Mouse (Mus musculus) forebrain, embryonic 13.5 days (tissue): ENCODE data around the gene Mif4gd. TPM values are rescaled to one million over a fixed set of nuclear protein-coding genes. Genes with fewer than 3 reads are reported as not detected.

ENCODE experiments used
- ATAC-seq: fragments of 200-750 bp; cut with Nextera tagmentation; 2 replicates; pipeline ENCODE4 v1.8.0; 2017
- H3K27ac ChIP-seq: fragments of 300-500 bp; sonication (generic); 2 replicates; pipeline ENCODE4 v1.5.1; 2015; ENCODE audit warnings: inconsistent platforms, mild to moderate bottlenecking, moderate library complexity
- H3K27me3 ChIP-seq: fragments of 300-500 bp; sonication (generic); 2 replicates; pipeline ENCODE4 v1.6.1; 2015; ENCODE audit warnings: mild to moderate bottlenecking, inconsistent platforms
- H3K36me3 ChIP-seq: fragments of 300-500 bp; sonication (generic); 2 replicates; pipeline ENCODE4 v1.6.1; 2015; ENCODE audit warnings: mild to moderate bottlenecking, inconsistent platforms; ENCODE audit not compliant: poor library complexity, severe bottlenecking
- H3K4me1 ChIP-seq: fragments of 300-500 bp; sonication (generic); 2 replicates; pipeline ENCODE4 v1.6.1; 2015; ENCODE audit warnings: inconsistent platforms
- H3K4me2 ChIP-seq: fragments of 300-500 bp; sonication (generic); 2 replicates; pipeline ENCODE4 v1.6.1; 2015; ENCODE audit warnings: inconsistent platforms, mild to moderate bottlenecking, moderate library complexity
- H3K4me3 ChIP-seq: fragments of 300-500 bp; sonication (generic); 2 replicates; pipeline ENCODE4 v1.5.1; 2015; ENCODE audit warnings: mild to moderate bottlenecking, inconsistent platforms
- H3K9ac ChIP-seq: fragments of 300-500 bp; sonication (generic); 2 replicates; pipeline ENCODE4 v1.6.1; 2015; ENCODE audit warnings: mild to moderate bottlenecking, inconsistent platforms
- H3K9me3 ChIP-seq: fragments of 300-500 bp; sonication (generic); replicated peaks from 2 replicates; pipeline ENCODE4 v1.6.1; 2016; ENCODE audit warnings: inconsistent platforms
- WGBS: fragments of 180-500 bp; shearing (Covaris S2); methylation state at CpG from one replicate; pipeline ENCODE4 v1.1.7; 2015; 5-methylcytosine and 5-hydroxymethylcytosine counted together
- polyA plus RNA-seq: library from polyadenylated mRNA; unstranded; fragments of >200 nt; fragmentation: Nextera tagmentation; extraction: Ambion mirVana; gene quantifications from 2 replicates; pipeline ENCODE4 v1.2.1, GENCODE M21; 2015

Gene Mif4gd
- polyA plus RNA-seq, 1 experiment from 2014 or later: 12.4 TPM

GRCm38 (mm10) chr11:115642705-115643104 lies 29.9 kb upstream of the Mif4gd start:
- H3K27me3 ChIP-seq: no peaks in the 10 kb centered on the region
- no peak for ATAC-seq
- no peak overlapping the region for H3K27ac ChIP-seq
- no peaks in the 10 kb centered on the region for H3K4me1 ChIP-seq
- H3K4me2 ChIP-seq: no peak overlapping the region
- no peaks in the 10 kb centered on the region for H3K9me3 ChIP-seq
- H3K4me3 ChIP-seq: no peak overlapping the region
- H3K9ac ChIP-seq: no peak overlapping the region
- H3K36me3 ChIP-seq: peaks cover 43% of the 10 kb centered on the region
- 100% methylated on average over 2 of the region's 2 CpGs for WGBS

GRCm38 (mm10) chr11:115641664-115642036 lies 28.9 kb upstream of the Mif4gd start:
- Histone ChIP-seq H3K27me3 (no peaks in the 10 kb centered on the region), H3K9ac (no peak overlapping the region), H3K4me2 (no peak overlapping the region), H3K4me1 (no peaks in the 10 kb centered on the region), H3K36me3 (peaks cover 38% of the 10 kb centered on the region), H3K27ac (no peak overlapping the region), H3K4me3 (no peak overlapping the region), H3K9me3 (no peaks in the 10 kb centered on the region)
- WGBS: 90% methylated on average over 4 of the region's 4 CpGs
- ATAC-seq: no peak

DNA sequence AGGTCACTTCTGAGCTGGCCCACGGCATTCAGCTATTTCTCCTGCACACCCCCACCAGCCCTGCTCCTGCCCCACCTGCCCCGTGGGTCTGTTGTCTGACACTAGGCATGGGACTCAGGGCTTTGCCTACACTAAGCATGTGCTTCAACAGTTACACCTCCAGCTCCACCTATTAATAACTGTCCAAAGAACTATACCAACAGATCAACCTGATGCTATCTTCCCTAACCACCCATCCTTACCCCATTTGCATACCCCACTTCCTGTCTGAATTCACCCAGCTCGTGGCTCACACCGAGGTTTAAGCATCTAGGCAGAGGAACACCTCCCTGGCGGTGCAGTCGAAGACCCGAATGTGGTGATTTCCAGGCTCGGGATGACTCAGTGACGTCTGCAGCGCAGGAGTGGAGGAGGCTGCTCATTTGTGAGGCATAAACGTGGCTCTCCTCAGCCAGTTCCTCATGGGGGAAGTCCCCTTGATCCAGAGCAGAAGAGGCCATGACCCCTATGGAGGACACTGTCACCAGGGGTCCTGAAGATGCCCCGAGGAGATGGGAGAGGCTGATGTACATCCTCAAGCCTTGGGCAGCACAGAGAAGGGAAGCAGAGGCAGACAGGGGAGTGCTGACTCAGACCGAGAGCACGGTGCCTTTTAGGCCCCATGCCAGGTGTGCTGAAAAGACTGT lies 28.4 kb upstream of the Mif4gd start:
- Histone ChIP-seq H3K27me3 (no peaks in the 10 kb centered on the region), H3K36me3 (peaks cover 33% of the 10 kb centered on the region), H3K9ac (no peak overlapping the region), H3K4me3 (no peak overlapping the region), H3K27ac (no peak overlapping the region), H3K9me3 (no peaks in the 10 kb centered on the region), H3K4me2 (no peak overlapping the region), H3K4me1 (no peaks in the 10 kb centered on the region)
- WGBS: 57% methylated on average over 14 of the region's 14 CpGs
- ATAC-seq: no peak

DNA sequence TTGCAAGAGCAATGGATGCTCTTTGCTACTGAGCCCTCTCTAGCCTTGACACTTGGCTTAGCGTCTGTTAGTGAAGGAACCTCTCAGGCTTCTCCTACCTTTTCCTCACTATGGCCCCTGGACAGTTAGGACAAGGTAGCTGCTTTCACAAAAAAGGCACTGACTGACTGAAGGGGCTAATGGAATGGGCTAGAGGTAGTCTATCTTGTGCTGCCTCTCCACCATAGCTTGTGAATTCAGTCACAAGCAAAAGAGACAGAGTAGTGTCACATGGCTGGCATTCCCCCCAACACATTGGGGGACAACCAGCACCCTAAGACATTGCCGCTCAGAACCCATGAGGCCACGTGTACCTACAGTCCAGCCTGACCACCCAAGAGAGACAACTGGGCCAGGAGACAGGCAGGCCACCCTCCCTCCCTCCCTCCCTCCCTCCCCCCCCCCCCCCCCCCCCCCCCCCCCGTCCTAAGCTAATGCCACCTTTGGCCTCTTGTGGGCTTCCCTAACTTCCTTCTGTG lies 27.6 kb upstream of the Mif4gd start:
- H3K9me3 ChIP-seq: no peaks in the 10 kb centered on the region
- no peak for ATAC-seq
- 78% methylated on average over 3 of the region's 4 CpGs for whole genome bisulfite sequencing
- no peak overlapping the region for H3K4me3 ChIP-seq
- H3K9ac ChIP-seq: no peak overlapping the region
- no peaks in the 10 kb centered on the region for H3K4me1 ChIP-seq
- peaks cover 27% of the 10 kb centered on the region for H3K36me3 ChIP-seq
- H3K4me2 ChIP-seq: no peak overlapping the region
- no peak overlapping the region for H3K27ac ChIP-seq
- no peaks in the 10 kb centered on the region for H3K27me3 ChIP-seq

DNA sequence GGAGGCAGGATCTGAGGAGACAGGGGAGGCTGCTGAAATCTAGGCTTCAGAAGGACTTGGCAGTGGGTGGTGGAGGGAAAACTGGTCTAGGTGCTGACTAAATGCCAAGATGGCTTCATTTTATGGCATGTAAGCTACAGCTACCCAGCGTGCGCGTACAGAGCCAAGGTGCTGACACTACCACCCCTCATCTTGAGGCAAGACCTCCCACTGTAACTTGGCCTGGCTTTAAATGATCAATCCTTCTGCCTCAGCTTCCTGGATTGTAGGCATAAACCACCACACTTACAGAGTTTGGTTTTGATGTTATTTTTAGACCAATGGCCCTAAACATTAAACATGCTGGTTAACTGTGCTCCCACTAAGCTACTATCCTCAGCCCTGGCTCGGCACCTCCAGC lies 26.8 kb upstream of the Mif4gd start:
- Histone ChIP-seq H3K9me3 (no peaks in the 10 kb centered on the region), H3K27ac (no peak overlapping the region), H3K4me2 (no peak overlapping the region), H3K4me1 (no peaks in the 10 kb centered on the region), H3K9ac (no peak overlapping the region), H3K27me3 (no peaks in the 10 kb centered on the region), H3K4me3 (no peak overlapping the region), H3K36me3 (peaks cover 21% of the 10 kb centered on the region)
- no peak for ATAC-seq
- WGBS: 92% methylated on average over 4 of the region's 4 CpGs

DNA sequence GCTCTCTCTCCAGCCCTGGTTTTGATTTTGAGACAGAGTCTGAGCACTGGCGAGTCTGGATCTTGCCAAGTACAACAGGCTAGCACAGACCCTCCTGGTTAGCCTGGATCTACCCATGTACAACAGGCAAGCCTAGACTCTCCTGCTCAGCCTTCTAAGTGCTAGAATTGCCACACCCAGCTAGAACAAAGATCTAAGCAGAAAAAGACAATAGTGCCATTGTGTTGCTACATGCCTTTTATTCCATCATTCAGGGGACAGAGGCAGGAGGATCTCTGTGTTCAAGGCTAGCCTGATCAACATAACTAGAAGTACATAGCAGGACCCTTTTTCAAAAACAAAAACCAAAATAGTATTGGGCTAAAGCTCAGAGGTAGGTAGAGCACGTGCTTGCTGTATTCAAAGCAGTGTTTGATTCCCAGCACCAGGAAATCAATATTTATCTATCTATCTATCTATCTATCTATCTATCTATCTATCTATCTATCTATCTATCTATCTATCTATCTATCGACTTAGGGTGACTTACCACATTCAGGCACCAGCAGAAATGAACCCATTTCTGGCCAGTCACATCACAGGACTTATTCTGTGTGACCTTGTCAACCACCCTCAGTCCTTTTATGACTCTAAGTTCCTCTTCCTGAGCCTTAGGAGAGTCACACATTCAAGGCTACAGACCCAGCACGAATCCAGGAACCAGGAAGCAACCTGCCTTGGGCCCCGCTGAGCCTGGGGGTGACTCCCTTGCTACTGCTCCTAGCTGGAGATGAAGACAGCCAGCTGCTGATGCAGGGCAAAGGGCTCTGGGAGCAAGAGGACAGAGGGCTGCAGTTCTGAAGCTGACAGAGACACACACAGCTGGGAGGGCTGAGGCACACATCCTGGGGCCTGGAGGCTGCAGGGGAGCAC lies 26.0 kb upstream of the Mif4gd start:
- H3K9me3 ChIP-seq: no peaks in the 10 kb centered on the region
- H3K9ac ChIP-seq: no peak overlapping the region
- H3K4me2 ChIP-seq: no peak overlapping the region
- no peaks in the 10 kb centered on the region for H3K27me3 ChIP-seq
- no peak for ATAC-seq
- 87% methylated on average over 5 of the region's 5 CpGs for WGBS
- no peak overlapping the region for H3K4me3 ChIP-seq
- H3K27ac ChIP-seq: no peak overlapping the region
- H3K36me3 ChIP-seq: peaks cover 15% of the 10 kb centered on the region; the same call in 1 of the 2 replicates
- H3K4me1 ChIP-seq: no peaks in the 10 kb centered on the region

DNA sequence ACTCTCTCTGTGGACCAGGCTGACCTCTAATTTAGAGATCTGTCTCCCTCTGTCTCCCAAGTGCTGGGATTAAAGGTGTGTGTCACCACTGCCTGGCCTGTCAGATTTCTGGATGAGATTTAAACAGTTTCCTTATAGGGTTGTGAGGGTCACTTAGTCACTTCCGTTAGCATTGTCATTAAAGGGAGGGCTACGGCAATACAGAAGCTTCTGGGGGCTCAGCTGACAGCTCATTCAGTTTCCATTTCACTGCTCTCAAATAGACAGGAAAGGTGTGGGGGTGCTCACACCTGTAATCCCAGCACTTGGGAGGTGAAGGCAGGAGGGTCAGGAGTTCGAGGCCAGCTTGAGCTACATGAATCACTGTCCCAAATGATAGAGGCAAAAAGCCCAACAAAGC lies 24.2 kb upstream of the Mif4gd start:
- WGBS: 84% methylated on average over 3 of the region's 3 CpGs
- H3K4me1 ChIP-seq: no peaks in the 10 kb centered on the region
- H3K27me3 ChIP-seq: no peaks in the 10 kb centered on the region
- H3K4me3 ChIP-seq: no peak overlapping the region
- no peak overlapping the region for H3K9ac ChIP-seq
- H3K36me3 ChIP-seq: no peaks in the 10 kb centered on the region; the same call in 1 of the 2 replicates
- no peak overlapping the region for H3K27ac ChIP-seq
- no peak overlapping the region for H3K4me2 ChIP-seq
- ATAC-seq: no peak
- H3K9me3 ChIP-seq: no peaks in the 10 kb centered on the region

DNA sequence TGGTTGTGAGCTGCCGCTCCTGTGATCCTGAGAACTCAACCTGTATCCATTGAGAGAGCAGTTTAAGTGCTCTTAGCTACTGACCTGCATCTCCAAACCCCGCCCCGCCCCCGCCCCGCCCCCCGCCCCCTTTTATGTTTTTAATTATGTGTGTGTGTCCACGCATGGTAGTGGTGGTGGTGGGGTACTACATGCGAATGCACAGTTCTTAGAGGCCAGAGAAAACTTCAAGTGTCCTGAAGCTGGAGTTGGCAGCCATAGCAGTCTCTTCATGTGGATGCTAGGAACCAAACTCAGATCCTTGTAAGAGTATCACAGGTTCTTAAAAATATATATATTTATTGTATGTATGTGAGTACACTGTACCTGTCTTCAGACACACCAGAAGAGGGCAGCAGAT lies 22.7 kb upstream of the Mif4gd start:
- Histone ChIP-seq H3K36me3 (no peaks in the 10 kb centered on the region), H3K27me3 (no peaks in the 10 kb centered on the region), H3K4me3 (no peak overlapping the region), H3K4me2 (no peak overlapping the region), H3K27ac (no peak overlapping the region), H3K4me1 (no peaks in the 10 kb centered on the region), H3K9me3 (no peaks in the 10 kb centered on the region), H3K9ac (no peak overlapping the region)
- no peak for ATAC-seq
- 73% methylated on average over 8 of the region's 8 CpGs for WGBS

GRCm38 (mm10) chr11:115635041-115635440 lies 22.3 kb upstream of the Mif4gd start:
- Histone ChIP-seq H3K27me3 (no peaks in the 10 kb centered on the region), H3K4me2 (no peak overlapping the region), H3K4me1 (no peaks in the 10 kb centered on the region), H3K27ac (no peak overlapping the region), H3K9ac (no peak overlapping the region), H3K4me3 (no peak overlapping the region), H3K36me3 (no peaks in the 10 kb centered on the region), H3K9me3 (no peaks in the 10 kb centered on the region)
- WGBS: 88% methylated on average over 8 of the region's 8 CpGs
- ATAC-seq: no peak

- no peak overlapping the region for H3K27ac ChIP-seq
- H3K27me3 ChIP-seq: no peaks in the 10 kb centered on the region
- no peaks in the 10 kb centered on the region for H3K9me3 ChIP-seq
- no peaks in the 10 kb centered on the region for H3K36me3 ChIP-seq
- H3K4me2 ChIP-seq: no peak overlapping the region
- H3K4me1 ChIP-seq: no peaks in the 10 kb centered on the region
- no peak overlapping the region for H3K9ac ChIP-seq
- H3K4me3 ChIP-seq: no peak overlapping the region
- no peak for ATAC-seq
- 86% methylated on average over 4 of the region's 4 CpGs for WGBS
These were observed 21.3 kb upstream of the Mif4gd start for GRCm38 (mm10) chr11:115634109-115634508.

DNA sequence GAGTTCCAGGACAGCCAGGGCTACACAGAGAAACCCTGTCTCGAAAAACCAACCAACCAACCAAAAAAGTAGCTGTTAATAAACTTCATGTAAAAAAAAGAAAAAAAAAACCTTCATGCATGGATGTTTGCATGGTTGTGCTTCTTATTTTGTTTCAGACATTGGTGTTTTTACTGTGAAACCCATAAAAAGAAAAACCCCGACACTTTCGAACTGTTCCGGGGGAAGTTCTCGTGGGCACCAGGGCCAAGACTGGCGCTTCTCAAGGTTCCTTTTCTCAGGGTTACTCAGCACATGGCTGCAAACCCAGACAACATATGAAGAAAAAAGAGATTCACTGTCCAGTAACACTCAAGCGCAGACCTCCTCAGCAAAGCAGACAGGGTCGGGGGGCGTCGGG lies 20.1 kb upstream of the Mif4gd start:
- Histone ChIP-seq H3K4me3 (no peak overlapping the region), H3K9me3 (no peaks in the 10 kb centered on the region), H3K4me1 (peaks cover 3% of the 10 kb centered on the region; the same call in 1 of the 2 replicates), H3K27ac (no peak overlapping the region), H3K4me2 (no peak overlapping the region), H3K27me3 (no peaks in the 10 kb centered on the region), H3K36me3 (no peaks in the 10 kb centered on the region), H3K9ac (no peak overlapping the region)
- WGBS: 88% methylated on average over 10 of the region's 10 CpGs
- no peak for ATAC-seq

- H3K27ac ChIP-seq: no peak overlapping the region
- H3K9me3 ChIP-seq: no peaks in the 10 kb centered on the region
- H3K4me2 ChIP-seq: no peak overlapping the region
- H3K9ac ChIP-seq: no peak overlapping the region
- H3K36me3 ChIP-seq: no peaks in the 10 kb centered on the region
- peaks cover 8% of the 10 kb centered on the region for H3K4me1 ChIP-seq
- no peak overlapping the region for H3K4me3 ChIP-seq
- no peak for ATAC-seq
- no peaks in the 10 kb centered on the region for H3K27me3 ChIP-seq
- WGBS: 77% methylated on average over 7 of the region's 7 CpGs
These were observed 19.5 kb upstream of the Mif4gd start for GRCm38 (mm10) chr11:115632247-115632646.
